Comparison of ENCODE assay signal across 31 mouse cellular contexts in genomic region chr9:116871576-116871975, GRCm38 (mm10).
DNase-seq lines count a peak whose midpoint lies in the region; ATAC-seq and TF ChIP-seq lines count a peak whose summit lies in the region.
"Had no signal": no experiment of that assay in that cellular context is flagged by ENCODE, and none has a peak within 500 bp of the region (broad histone marks: within the 10 kb centered on the region; RNA-seq: fewer than 3 reads in every experiment).

No protein-coding gene starts in this region.

- DNase-seq in heart, adult 11 months = peak; percentile 46
- no peak for DNase-seq in heart, adult 9 months (ENCODE audit: low spot score in 2 of 2)
- DNase-seq in lung, postnatal 10 days = peak; percentile 62
- DNase-seq in left cerebral cortex, postnatal 10 days (ENCODE audit: extremely low spot score in 1 of 2, low spot score in 2 of 2) = no peak
- DNase-seq in left cerebral cortex, adult 2 months (ENCODE audit: extremely low spot score in 1 of 2, low spot score in 2 of 2) = no peak
- DNase-seq: adrenal gland, adult 8-10 months; cerebellum, adult 8-10 months; cerebellum, postnatal 25 days; forebrain, postnatal 0 days; gastrocnemius, postnatal 10 days; heart, postnatal 4 days; kidney, adult 11 months; kidney, postnatal 25 days; retina, postnatal 1 day; right cerebral cortex, postnatal 25 days had no signal

- H3K36me3 ChIP-seq in megakaryocyte, embryonic 14.5 days (replicated peaks; ENCODE audit: low read length) = no peaks in the 10 kb centered on the region
- H3K36me3 ChIP-seq: embryonic facial prominence, embryonic 15.5 days; forebrain, embryonic 12.5 days; G1E; heart, embryonic 10.5 days; heart, embryonic 15.5 days; kidney, embryonic 15.5 days; limb, embryonic 13.5 days; liver, embryonic 15.5 days; midbrain, embryonic 13.5 days; neural tube, embryonic 15.5 days; stomach, embryonic 15.5 days had no signal

- intact Hi-C loops in left cerebral cortex, postnatal 10 days (cut with DNase I) = no loop called here
- intact Hi-C loops in left cerebral cortex, adult 2 months (cut with DNase I) = no loop called here

- H3K27ac ChIP-seq in left cerebral cortex, adult 2 months = no peak overlapping the region
- H3K27ac ChIP-seq: embryonic facial prominence, embryonic 10.5 days; embryonic facial prominence, embryonic 15.5 days; forebrain, embryonic 12.5 days; hindbrain, embryonic 14.5 days; limb, embryonic 13.5 days; midbrain, embryonic 13.5 days; neural tube, embryonic 15.5 days; stomach, embryonic 15.5 days had no signal

- no peak for TF ChIP-seq CTCF in left cerebral cortex, adult 2 months (IDR thresholded peaks at IDR 0.05)

- peaks cover 19% of the 10 kb centered on the region for H3K9me3 ChIP-seq in megakaryocyte, embryonic 14.5 days
- H3K9me3 ChIP-seq: embryonic facial prominence, embryonic 10.5 days; embryonic facial prominence, embryonic 15.5 days; forebrain, embryonic 12.5 days; heart, embryonic 15.5 days; kidney, embryonic 15.5 days; limb, embryonic 13.5 days; liver, embryonic 15.5 days; midbrain, embryonic 13.5 days; neural tube, embryonic 15.5 days; stomach, embryonic 15.5 days had no signal

- H3K4me1 ChIP-seq in megakaryocyte, embryonic 14.5 days = no peaks in the 10 kb centered on the region
- H3K4me1 ChIP-seq: forebrain, embryonic 12.5 days; midbrain, embryonic 13.5 days had no signal

- peak overlapping the region; percentile 11 for H3K4me3 ChIP-seq in megakaryocyte, embryonic 14.5 days (replicated peaks)
- H3K4me3 ChIP-seq in left cerebral cortex, adult 2 months = no peak overlapping the region
- H3K4me3 ChIP-seq: embryonic facial prominence, embryonic 10.5 days; embryonic facial prominence, embryonic 15.5 days; forebrain, embryonic 12.5 days; heart, embryonic 10.5 days; heart, embryonic 15.5 days; kidney, embryonic 15.5 days; limb, embryonic 13.5 days; liver, embryonic 15.5 days; midbrain, embryonic 13.5 days; neural tube, embryonic 15.5 days; stomach, embryonic 15.5 days had no signal

- ATAC-seq in megakaryocyte, adult 5-6 weeks (ENCODE audit: poor library complexity, severe bottlenecking) = no peak
- ATAC-seq: forebrain, postnatal 0 days; midbrain, embryonic 13.5 days had no signal

- no peaks in the 10 kb centered on the region for H3K27me3 ChIP-seq in megakaryocyte, embryonic 14.5 days (replicated peaks)
- H3K27me3 ChIP-seq: CH12.LX; embryonic facial prominence, embryonic 15.5 days; forebrain, embryonic 12.5 days; heart, embryonic 15.5 days; kidney, embryonic 15.5 days; limb, embryonic 13.5 days; liver, embryonic 15.5 days; midbrain, embryonic 13.5 days; neural tube, embryonic 15.5 days; stomach, embryonic 15.5 days had no signal

Comparison
In these comparisons a context has a peak if more than half of its experiments do, and no peak if none do; other contexts are left out.
1. DNase-seq: peak in heart, adult 11 months (single experiment) and lung, postnatal 10 days (single experiment); none in heart, adult 9 months (0 of 2), left cerebral cortex, postnatal 10 days (0 of 2) and left cerebral cortex, adult 2 months (0 of 2).